Mouse (Mus musculus) MN1 (cell line): Measurements from ENCODE around the gene Rsu1.

Experiments used
- DNase-seq: peaks from one replicate; pipeline ENCODE4 v3.0.0-alpha.2; 2016; ENCODE audit warnings: low spot score

The Rsu1 gene

DNA sequence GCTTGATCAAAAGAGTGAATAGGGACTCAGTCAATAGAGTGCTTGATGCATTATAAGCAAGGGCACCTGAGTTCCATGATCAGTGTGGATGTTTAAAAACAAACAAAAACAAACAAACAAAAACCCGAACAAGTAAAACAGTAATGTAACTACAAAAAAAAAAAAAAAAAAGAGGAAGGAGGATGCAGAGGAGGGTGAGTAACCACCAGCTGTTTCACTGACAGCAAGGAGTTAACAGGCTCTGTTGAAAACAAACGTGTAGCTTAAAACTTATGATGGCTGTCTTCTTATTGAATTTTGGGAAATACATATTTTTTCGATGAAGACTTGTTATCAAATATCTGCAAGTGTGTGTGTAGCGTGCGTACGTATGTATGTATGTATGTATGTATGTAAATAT lies 222.6 kb downstream of the Rsu1 start:
- no peak for DNase-seq

DNA sequence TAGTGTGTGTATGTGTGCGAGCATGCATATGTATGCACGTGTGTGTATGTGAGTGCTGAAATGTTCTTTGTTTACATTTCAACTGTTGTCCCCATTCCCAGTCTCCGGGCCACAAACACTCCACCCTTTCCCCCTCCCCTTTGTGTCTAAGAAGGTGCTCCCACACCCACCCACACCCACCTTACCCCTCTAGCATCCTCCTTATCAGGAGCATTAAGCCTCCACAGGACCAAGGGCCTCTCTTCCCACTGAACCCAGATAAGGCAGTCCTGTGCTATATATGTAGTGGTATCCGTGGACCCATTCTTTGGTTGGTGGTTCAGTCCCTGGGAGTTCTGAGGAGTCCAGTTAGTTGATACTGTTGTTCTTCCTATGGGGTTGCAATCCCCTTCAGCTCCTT lies 226.7 kb downstream of the Rsu1 start:
- no peak for DNase-seq

DNA sequence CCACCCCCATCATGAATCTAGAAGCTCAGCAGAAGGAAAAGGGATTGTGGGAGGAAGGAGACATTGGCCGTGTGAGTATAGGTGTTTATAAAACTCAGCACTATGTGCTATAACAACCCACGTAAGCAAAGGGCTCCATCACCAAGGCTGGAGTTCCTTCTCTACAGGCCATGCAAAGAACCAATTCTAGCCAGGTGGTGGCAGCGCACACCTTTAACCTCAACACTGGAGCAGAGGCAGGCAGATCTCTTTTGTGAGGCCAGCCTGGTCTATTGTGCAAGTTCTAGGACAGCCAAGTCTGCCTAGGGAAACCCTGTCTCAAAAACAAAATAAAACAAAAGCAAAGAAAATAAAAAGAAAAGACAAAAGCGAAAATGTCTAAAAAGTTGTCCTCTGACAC lies 231.4 kb downstream of the Rsu1 start:
- DNase-seq, result no peak

DNA sequence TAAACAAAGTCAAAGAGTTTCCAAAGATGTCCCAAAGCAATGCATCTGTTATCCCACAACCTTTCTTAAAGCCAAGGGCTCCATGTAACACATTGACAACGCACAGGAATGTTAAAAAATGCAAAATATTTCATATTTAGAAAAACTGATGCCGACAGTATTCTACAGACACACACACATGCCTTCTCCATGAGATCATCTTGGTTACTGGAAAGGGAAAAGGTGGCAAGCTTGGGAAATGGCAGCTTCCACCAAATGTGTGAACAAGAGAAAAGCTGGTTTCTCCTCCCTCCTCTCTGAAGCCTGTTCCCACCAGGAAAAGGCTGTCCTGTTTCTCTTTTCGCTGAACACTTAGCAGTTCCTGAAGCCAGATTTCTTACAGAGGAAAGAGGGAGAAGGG lies 232.4 kb downstream of the Rsu1 start:
- no peak for DNase-seq
